Comparison of ENCODE assay signal across 13 mouse cellular contexts in genomic region chr16:33163330-33164090, GRCm38 (mm10). TPM values are rescaled to one million over a fixed set of nuclear protein-coding genes. Genes with fewer than 3 reads are reported as not detected.
DNase-seq lines count a peak whose midpoint lies in the region; ATAC-seq lines count a peak whose summit lies in the region.
"Had no signal": no experiment of that assay in that cellular context is flagged by ENCODE, and none has a peak within 500 bp of the region (broad histone marks: within the 10 kb centered on the region; RNA-seq: fewer than 3 reads in every experiment).

No protein-coding gene starts in this region.

- H3K27me3 ChIP-seq in liver, embryonic 15.5 days, result no peaks in the 10 kb centered on the region
- H3K27me3 ChIP-seq in liver, embryonic 11.5 days (replicated peaks; ENCODE audit: control insufficient read depth, insufficient read depth, low read length), result no peaks in the 10 kb centered on the region
- H3K27me3 ChIP-seq in midbrain, embryonic 14.5 days (ENCODE audit: control insufficient read depth, insufficient read depth, low read length), result no peaks in the 10 kb centered on the region
- H3K27me3 ChIP-seq: embryonic facial prominence, embryonic 13.5 days; forebrain, embryonic 12.5 days; intestine, embryonic 15.5 days; lung, embryonic 15.5 days had no signal

- H3K4me2 ChIP-seq in liver, embryonic 15.5 days, result no peak overlapping the region
- no peak overlapping the region for H3K4me2 ChIP-seq in liver, embryonic 11.5 days
- H3K4me2 ChIP-seq in midbrain, embryonic 14.5 days (ENCODE audit: low read length), result no peak overlapping the region
- H3K4me2 ChIP-seq: embryonic facial prominence, embryonic 13.5 days; forebrain, embryonic 12.5 days; intestine, embryonic 15.5 days; lung, embryonic 15.5 days had no signal

- H3K9me3 ChIP-seq in liver, embryonic 15.5 days (replicated peaks), result no peaks in the 10 kb centered on the region
- H3K9me3 ChIP-seq in liver, embryonic 11.5 days (ENCODE audit: control insufficient read depth, low read length), result no peaks in the 10 kb centered on the region
- H3K9me3 ChIP-seq in midbrain, embryonic 14.5 days (ENCODE audit: control insufficient read depth, low read length), result no peaks in the 10 kb centered on the region
- H3K9me3 ChIP-seq: embryonic facial prominence, embryonic 13.5 days; forebrain, embryonic 12.5 days; intestine, embryonic 15.5 days; lung, embryonic 15.5 days had no signal

- DNase-seq in liver, embryonic 11.5 days (ENCODE audit: low spot score), result no peak
- peak; percentile 91 to 95 for DNase-seq in adrenal gland, adult (ENCODE audit: inconsistent age in 2 of 2, low spot score in 1 of 2)
- peak; percentile 90 for DNase-seq in adrenal gland, postnatal 14 days
- peak; percentile 70 to 74 for DNase-seq in heart, postnatal 10 days
- DNase-seq in c-Kit-positive CD71-positive TER-119-positive erythroid progenitor cells, embryonic 14.5 days (ENCODE audit: low spot score), result no peak
- no peak for DNase-seq in midbrain, embryonic 14.5 days
- DNase-seq: kidney, postnatal 25 days had no signal

- no peaks in the 10 kb centered on the region for H3K36me3 ChIP-seq in liver, embryonic 15.5 days (replicated peaks)
- H3K36me3 ChIP-seq in liver, embryonic 11.5 days (ENCODE audit: control insufficient read depth, insufficient read depth, low read length), result no peaks in the 10 kb centered on the region
- no peaks in the 10 kb centered on the region for H3K36me3 ChIP-seq in midbrain, embryonic 14.5 days (ENCODE audit: control insufficient read depth, insufficient read depth, low read length)
- H3K36me3 ChIP-seq: embryonic facial prominence, embryonic 13.5 days; forebrain, embryonic 12.5 days; intestine, embryonic 15.5 days; lung, embryonic 15.5 days had no signal

- no peak overlapping the region for H3K27ac ChIP-seq in liver, embryonic 15.5 days (replicated peaks)
- H3K27ac ChIP-seq in liver, embryonic 11.5 days (ENCODE audit: low read depth, low read length), result no peak overlapping the region
- no peak overlapping the region for H3K27ac ChIP-seq in midbrain, embryonic 14.5 days (replicated peaks; ENCODE audit: low read depth, low read length)
- H3K27ac ChIP-seq: embryonic facial prominence, embryonic 13.5 days; forebrain, embryonic 12.5 days; intestine, embryonic 15.5 days; lung, embryonic 15.5 days had no signal

- no peak overlapping the region for H3K9ac ChIP-seq in liver, embryonic 15.5 days
- H3K9ac ChIP-seq in liver, embryonic 11.5 days (ENCODE audit: low read depth, low read length), result no peak overlapping the region
- H3K9ac ChIP-seq in midbrain, embryonic 14.5 days (replicated peaks; ENCODE audit: low read length), result no peak overlapping the region
- H3K9ac ChIP-seq: embryonic facial prominence, embryonic 13.5 days; forebrain, embryonic 12.5 days; intestine, embryonic 15.5 days; lung, embryonic 15.5 days had no signal

- H3K4me3 ChIP-seq in liver, embryonic 15.5 days (replicated peaks), result no peak overlapping the region
- no peak overlapping the region for H3K4me3 ChIP-seq in liver, embryonic 11.5 days (ENCODE audit: low read depth, low read length)
- H3K4me3 ChIP-seq in midbrain, embryonic 14.5 days (replicated peaks; ENCODE audit: low read depth, low read length), result no peak overlapping the region
- H3K4me3 ChIP-seq: embryonic facial prominence, embryonic 13.5 days; forebrain, embryonic 12.5 days; intestine, embryonic 15.5 days; lung, embryonic 15.5 days had no signal

- intact Hi-C loops in heart, postnatal 10 days (cut with DNase I), result no loop called here

- 65% methylated on average over 13 of the region's 13 CpGs for WGBS in liver, embryonic 15.5 days (ENCODE audit: insufficient replicate concordance)
- 69% methylated on average over 13 of the region's 13 CpGs for WGBS in liver, embryonic 11.5 days
- WGBS in midbrain, embryonic 14.5 days, result 82% methylated on average over 13 of the region's 13 CpGs

- no peaks in the 10 kb centered on the region for H3K4me1 ChIP-seq in liver, embryonic 15.5 days (replicated peaks)
- H3K4me1 ChIP-seq in liver, embryonic 11.5 days (replicated peaks; ENCODE audit: control insufficient read depth, insufficient read depth, low read length), result no peaks in the 10 kb centered on the region
- H3K4me1 ChIP-seq in midbrain, embryonic 14.5 days (ENCODE audit: control insufficient read depth, insufficient read depth, low read length), result no peaks in the 10 kb centered on the region
- H3K4me1 ChIP-seq: embryonic facial prominence, embryonic 13.5 days; forebrain, embryonic 12.5 days; intestine, embryonic 15.5 days; lung, embryonic 15.5 days had no signal

- ATAC-seq in liver, embryonic 15.5 days (ENCODE audit: insufficient read depth), result peak; percentile 28; the same call in 1 of the 2 replicates
- ATAC-seq in liver, embryonic 11.5 days (replicated peaks; ENCODE audit: low FRiP score), result no peak
- ATAC-seq in midbrain, embryonic 14.5 days (ENCODE audit: low FRiP score, low TSS enrichment), result no peak
- ATAC-seq: intestine, embryonic 15.5 days; midbrain, embryonic 16.5 days had no signal

RNA-seq across cellular contexts. Expression of gene Osbpl11, which starts 21.4 kb away (rescaled TPM):
- polyA plus RNA-seq in liver, embryonic 15.5 days (2015; fragmentation: Nextera tagmentation; extraction: Ambion mirVana), result 5.6 and 5.7 TPM in 2 replicates
- 14.8 and 15.1 TPM in 2 replicates for polyA plus RNA-seq in liver, embryonic 11.5 days (2014; fragmentation: Nextera tagmentation; extraction: Ambion mirVana)
- 46.1 and 59.0 TPM in 2 replicates for total RNA-seq in adrenal gland, postnatal 14 days (2021)
- 10 to 100 TPM; 23.4 to 27.3 TPM for total RNA-seq in heart, postnatal 10 days (2021)
- polyA plus RNA-seq in midbrain, embryonic 14.5 days (2014; fragmentation: Nextera tagmentation; extraction: Ambion mirVana), result 16.4 and 21.5 TPM in 2 replicates

Comparison
In these comparisons a context has a peak if more than half of its experiments do, and no peak if none do; other contexts are left out.
1. DNase-seq: peak in adrenal gland, adult (2 of 2), adrenal gland, postnatal 14 days (single experiment) and heart, postnatal 10 days (2 of 2); none in liver, embryonic 11.5 days (single experiment), c-Kit-positive CD71-positive TER-119-positive erythroid progenitor cells, embryonic 14.5 days (single experiment) and midbrain, embryonic 14.5 days (single experiment).